Mouse (Mus musculus): ENCODE results near the gene Ergic3. TPM values are rescaled to one million over a fixed set of nuclear protein-coding genes. Genes with fewer than 3 reads are reported as not detected.
A peak's percentile ranks its signal among the peaks of the same experiment; 100 is the strongest.

Ergic3 gene
- 220 and 236 TPM in 2 replicates for polyA plus RNA-seq (2016; fragmentation: Nextera tagmentation; extraction: Ambion mirVana)

- peak within 1 kb of the TSS; percentile 87 for H3K4me3 ChIP-seq
- H3K9me3 ChIP-seq = no peaks in the 10 kb centered on the region
- under 1% methylated on average over 45 of the region's 45 CpGs for WGBS
- H3K9ac ChIP-seq (replicated peaks) = peak within 1 kb of the TSS; percentile 86
- peak; percentile 99 for ATAC-seq (ENCODE audit: low FRiP score, low read depth)
- H3K4me2 ChIP-seq (replicated peaks) = peak within 1 kb of the TSS; percentile 84
- peaks cover 32% of the 10 kb centered on the region for H3K36me3 ChIP-seq
- H3K27me3 ChIP-seq = no peaks in the 10 kb centered on the region
- peak within 1 kb of the TSS; percentile 81 for H3K27ac ChIP-seq (replicated peaks)
- peaks cover 9% of the 10 kb centered on the region for H3K4me1 ChIP-seq
Observed at GRCm38 (mm10) chr2:156007888-156008532, at the start of gene Ergic3, which contains the start of gene 6430550D23Rik. Gene Ergic3 (plus strand): TSS chr2:156008045. Gene 6430550D23Rik (minus strand): TSS chr2:156007977.

- 91% methylated on average over 5 of the region's 5 CpGs for WGBS
- H3K36me3 ChIP-seq = peaks cover 38% of the 10 kb centered on the region
- no peaks in the 10 kb centered on the region for H3K27me3 ChIP-seq
- H3K4me3 ChIP-seq = no peak overlapping the region
- ATAC-seq (ENCODE audit: low FRiP score, low read depth) = no peak
- no peak overlapping the region for H3K4me2 ChIP-seq (replicated peaks)
- H3K9ac ChIP-seq (replicated peaks) = no peak overlapping the region
- no peak overlapping the region for H3K27ac ChIP-seq (replicated peaks)
- peaks cover 7% of the 10 kb centered on the region for H3K4me1 ChIP-seq
- H3K9me3 ChIP-seq = no peaks in the 10 kb centered on the region
Observed at GRCm38 (mm10) chr2:155959981-155960380, 47.9 kb upstream of the Ergic3 start.

GRCm38 (mm10) chr2:155961862-155962261 lies 46.0 kb upstream of the Ergic3 start:
- ATAC-seq (ENCODE audit: low FRiP score, low read depth) = no peak; the same call in 1 of the 2 replicates
- Histone ChIP-seq H3K27me3 (no peaks in the 10 kb centered on the region), H3K4me1 (peaks cover 7% of the 10 kb centered on the region), H3K9ac (replicated peaks) (no peak overlapping the region), H3K4me3 (no peak overlapping the region), H3K36me3 (peaks cover 55% of the 10 kb centered on the region), H3K4me2 (replicated peaks) (no peak overlapping the region), H3K9me3 (no peaks in the 10 kb centered on the region), H3K27ac (replicated peaks) (no peak overlapping the region)
- WGBS = 77% methylated on average over 10 of the region's 10 CpGs

GRCm38 (mm10) chr2:155962991-155963390 lies 44.9 kb upstream of the Ergic3 start:
- no peak overlapping the region for H3K4me3 ChIP-seq
- H3K4me1 ChIP-seq = no peaks in the 10 kb centered on the region
- H3K9ac ChIP-seq (replicated peaks) = no peak overlapping the region
- no peak for ATAC-seq (ENCODE audit: low FRiP score, low read depth)
- no peak overlapping the region for H3K4me2 ChIP-seq (replicated peaks)
- H3K36me3 ChIP-seq = peaks cover 66% of the 10 kb centered on the region
- H3K9me3 ChIP-seq = no peaks in the 10 kb centered on the region
- no peaks in the 10 kb centered on the region for H3K27me3 ChIP-seq
- 49% methylated on average over 1 of the region's 1 CpGs for WGBS
- H3K27ac ChIP-seq (replicated peaks) = no peak overlapping the region

GRCm38 (mm10) chr2:155973348-155973747 lies 34.5 kb upstream of the Ergic3 start:
- Histone ChIP-seq H3K9ac (replicated peaks) (no peak overlapping the region), H3K4me2 (replicated peaks) (no peak overlapping the region), H3K4me1 (no peaks in the 10 kb centered on the region), H3K27me3 (no peaks in the 10 kb centered on the region), H3K36me3 (peaks cover 87% of the 10 kb centered on the region), H3K4me3 (no peak overlapping the region), H3K9me3 (no peaks in the 10 kb centered on the region), H3K27ac (replicated peaks) (no peak overlapping the region)
- 82% methylated on average over 6 of the region's 6 CpGs for WGBS
- ATAC-seq (ENCODE audit: low FRiP score, low read depth) = no peak

- Histone ChIP-seq H3K9me3 (no peaks in the 10 kb centered on the region), H3K4me1 (no peaks in the 10 kb centered on the region), H3K9ac (replicated peaks) (no peak overlapping the region), H3K27ac (replicated peaks) (no peak overlapping the region), H3K36me3 (peaks cover 83% of the 10 kb centered on the region), H3K27me3 (no peaks in the 10 kb centered on the region), H3K4me2 (replicated peaks) (no peak overlapping the region), H3K4me3 (no peak overlapping the region)
- no peak for ATAC-seq (ENCODE audit: low FRiP score, low read depth)
- WGBS = 81% methylated on average over 14 of the region's 14 CpGs
Observed at GRCm38 (mm10) chr2:155974087-155974731, 33.6 kb upstream of the Ergic3 start.

GRCm38 (mm10) chr2:155979328-155979991 lies 28.4 kb upstream of the Ergic3 start:
- 89% methylated on average over 5 of the region's 5 CpGs for WGBS
- no peaks in the 10 kb centered on the region for H3K4me1 ChIP-seq
- ATAC-seq (ENCODE audit: low FRiP score, low read depth) = no peak
- H3K36me3 ChIP-seq = peaks cover 86% of the 10 kb centered on the region
- H3K9ac ChIP-seq (replicated peaks) = no peak overlapping the region
- no peaks in the 10 kb centered on the region for H3K9me3 ChIP-seq
- H3K4me2 ChIP-seq (replicated peaks) = no peak overlapping the region
- H3K4me3 ChIP-seq = no peak overlapping the region
- H3K27me3 ChIP-seq = no peaks in the 10 kb centered on the region
- H3K27ac ChIP-seq (replicated peaks) = no peak overlapping the region

GRCm38 (mm10) chr2:155985776-155986175 lies 22.1 kb upstream of the Ergic3 start:
- Histone ChIP-seq H3K36me3 (peaks cover 99% of the 10 kb centered on the region), H3K4me3 (no peak overlapping the region), H3K27me3 (no peaks in the 10 kb centered on the region), H3K27ac (replicated peaks) (no peak overlapping the region), H3K9me3 (no peaks in the 10 kb centered on the region), H3K9ac (replicated peaks) (no peak overlapping the region), H3K4me1 (no peaks in the 10 kb centered on the region), H3K4me2 (replicated peaks) (no peak overlapping the region)
- no peak for ATAC-seq (ENCODE audit: low FRiP score, low read depth)
- WGBS = 92% methylated on average over 7 of the region's 7 CpGs

- H3K4me2 ChIP-seq (replicated peaks) = no peak overlapping the region
- H3K4me3 ChIP-seq = no peak overlapping the region
- no peak for ATAC-seq (ENCODE audit: low FRiP score, low read depth)
- no peaks in the 10 kb centered on the region for H3K4me1 ChIP-seq
- WGBS = 97% methylated on average over 6 of the region's 6 CpGs
- H3K27me3 ChIP-seq = no peaks in the 10 kb centered on the region
- H3K27ac ChIP-seq (replicated peaks) = no peak overlapping the region
- no peaks in the 10 kb centered on the region for H3K9me3 ChIP-seq
- H3K36me3 ChIP-seq = peaks cover 100% of the 10 kb centered on the region
- no peak overlapping the region for H3K9ac ChIP-seq (replicated peaks)
Observed at GRCm38 (mm10) chr2:155987131-155987530, 20.7 kb upstream of the Ergic3 start.

- WGBS = 82% methylated on average over 4 of the region's 4 CpGs
- ATAC-seq (ENCODE audit: low FRiP score, low read depth) = no peak
- H3K9me3 ChIP-seq = no peaks in the 10 kb centered on the region
- no peak overlapping the region for H3K4me3 ChIP-seq
- peaks cover 100% of the 10 kb centered on the region for H3K36me3 ChIP-seq
- H3K27ac ChIP-seq (replicated peaks) = no peak overlapping the region
- H3K4me1 ChIP-seq = no peaks in the 10 kb centered on the region
- no peak overlapping the region for H3K4me2 ChIP-seq (replicated peaks)
- H3K27me3 ChIP-seq = no peaks in the 10 kb centered on the region
- no peak overlapping the region for H3K9ac ChIP-seq (replicated peaks)
Observed at GRCm38 (mm10) chr2:155989085-155989484, 18.8 kb upstream of the Ergic3 start.

- H3K9ac ChIP-seq (replicated peaks) = no peak overlapping the region
- WGBS = 97% methylated on average over 10 of the region's 10 CpGs
- no peaks in the 10 kb centered on the region for H3K4me1 ChIP-seq
- H3K27ac ChIP-seq (replicated peaks) = no peak overlapping the region
- no peaks in the 10 kb centered on the region for H3K9me3 ChIP-seq
- ATAC-seq (ENCODE audit: low FRiP score, low read depth) = no peak
- H3K4me3 ChIP-seq = no peak overlapping the region
- peaks cover 100% of the 10 kb centered on the region for H3K36me3 ChIP-seq
- no peak overlapping the region for H3K4me2 ChIP-seq (replicated peaks)
- H3K27me3 ChIP-seq = no peaks in the 10 kb centered on the region
Observed at GRCm38 (mm10) chr2:155991151-155991550, 16.7 kb upstream of the Ergic3 start.

GRCm38 (mm10) chr2:155991863-155992321 lies 16.0 kb upstream of the Ergic3 start:
- no peaks in the 10 kb centered on the region for H3K9me3 ChIP-seq
- no peak overlapping the region for H3K27ac ChIP-seq (replicated peaks)
- no peaks in the 10 kb centered on the region for H3K27me3 ChIP-seq
- H3K4me3 ChIP-seq = no peak overlapping the region
- ATAC-seq (ENCODE audit: low FRiP score, low read depth) = no peak
- no peak overlapping the region for H3K9ac ChIP-seq (replicated peaks)
- WGBS = 87% methylated on average over 14 of the region's 14 CpGs
- H3K4me2 ChIP-seq (replicated peaks) = no peak overlapping the region
- peaks cover 100% of the 10 kb centered on the region for H3K36me3 ChIP-seq
- no peaks in the 10 kb centered on the region for H3K4me1 ChIP-seq
